Mouse (Mus musculus): ENCODE measurements around the gene Olfml2b.

Gene Olfml2b

DNA sequence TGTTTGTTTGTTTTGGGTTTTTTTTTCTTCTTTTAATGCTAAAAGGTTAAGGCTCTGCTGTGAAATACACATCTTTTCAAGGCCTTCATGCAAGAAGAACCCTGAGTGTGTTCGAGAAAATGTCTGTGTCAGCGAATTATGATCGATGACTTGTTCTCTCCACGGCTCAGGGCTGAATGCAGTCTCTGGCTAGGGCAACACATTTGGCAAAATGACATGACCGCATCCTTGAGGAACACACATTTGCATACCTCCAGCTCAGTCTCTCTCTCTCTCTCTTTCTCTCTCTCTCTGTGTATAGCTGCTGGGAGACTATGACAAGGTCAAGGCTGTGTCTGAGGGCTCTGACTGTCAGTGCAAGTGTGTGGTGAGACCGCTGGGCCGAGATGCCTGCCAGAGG is 3.0 kb downstream of the Olfml2b start:
- no peak for DNase-seq

DNA sequence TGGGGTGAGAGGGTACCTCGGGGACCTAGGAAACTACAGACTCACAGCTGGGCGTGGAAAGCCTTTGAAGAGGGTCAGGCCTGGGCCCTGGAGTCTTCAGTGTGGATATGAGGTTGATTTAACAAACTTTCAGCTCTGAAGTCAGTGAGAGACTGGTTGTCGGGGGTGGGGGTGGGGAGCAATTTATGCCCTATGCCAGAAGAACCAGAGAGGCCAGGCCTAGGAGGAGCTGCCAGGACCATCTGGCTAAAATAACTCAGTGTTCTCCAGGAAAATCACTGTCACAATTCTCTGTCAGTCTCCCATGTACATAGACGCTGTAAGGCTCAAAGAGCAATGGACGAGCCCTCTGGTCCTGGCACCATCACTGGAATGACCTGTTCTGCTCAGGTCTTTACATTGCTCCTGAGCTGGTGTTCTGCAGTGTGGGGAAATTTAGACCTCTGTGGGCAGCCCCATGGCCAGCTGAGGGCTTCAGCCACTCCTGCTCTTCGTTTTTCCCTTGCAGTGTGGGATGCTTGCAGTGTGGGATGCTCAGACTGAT is 3.7 kb downstream of the Olfml2b start:
- no peak for DNase-seq

DNA sequence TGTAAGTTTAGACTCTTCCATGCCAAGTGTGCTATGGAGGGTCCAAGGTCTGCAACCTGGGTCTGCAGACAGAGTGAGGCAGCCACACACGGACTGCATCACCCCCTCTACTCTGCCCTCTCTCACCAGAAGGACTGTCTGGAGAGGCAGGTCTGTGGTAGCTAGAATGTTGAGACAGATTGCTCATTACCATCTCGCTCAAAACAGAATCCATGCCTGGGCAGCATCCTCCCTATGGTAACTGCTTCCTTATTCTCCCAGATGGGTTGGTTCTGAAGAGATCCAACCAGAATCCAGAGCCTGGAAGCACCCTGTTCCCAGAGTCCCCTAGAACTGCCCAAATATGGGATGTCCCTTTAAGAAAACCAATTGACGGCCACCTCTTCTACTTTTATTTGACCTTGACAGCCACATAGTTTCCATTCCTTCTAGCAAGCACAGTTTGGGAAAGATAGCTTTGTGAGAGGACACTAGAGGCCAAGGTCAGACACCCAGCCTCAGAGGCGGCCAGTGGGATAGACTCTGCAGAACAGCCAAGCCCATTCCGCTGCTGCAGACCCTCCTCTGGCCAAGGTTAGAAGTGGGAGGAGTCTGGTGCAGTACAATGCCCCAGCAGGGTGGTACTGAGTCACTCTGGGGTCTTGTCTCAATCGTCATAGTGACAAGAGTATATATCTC is 6.9 kb downstream of the Olfml2b start:
- no peak for DNase-seq

DNA sequence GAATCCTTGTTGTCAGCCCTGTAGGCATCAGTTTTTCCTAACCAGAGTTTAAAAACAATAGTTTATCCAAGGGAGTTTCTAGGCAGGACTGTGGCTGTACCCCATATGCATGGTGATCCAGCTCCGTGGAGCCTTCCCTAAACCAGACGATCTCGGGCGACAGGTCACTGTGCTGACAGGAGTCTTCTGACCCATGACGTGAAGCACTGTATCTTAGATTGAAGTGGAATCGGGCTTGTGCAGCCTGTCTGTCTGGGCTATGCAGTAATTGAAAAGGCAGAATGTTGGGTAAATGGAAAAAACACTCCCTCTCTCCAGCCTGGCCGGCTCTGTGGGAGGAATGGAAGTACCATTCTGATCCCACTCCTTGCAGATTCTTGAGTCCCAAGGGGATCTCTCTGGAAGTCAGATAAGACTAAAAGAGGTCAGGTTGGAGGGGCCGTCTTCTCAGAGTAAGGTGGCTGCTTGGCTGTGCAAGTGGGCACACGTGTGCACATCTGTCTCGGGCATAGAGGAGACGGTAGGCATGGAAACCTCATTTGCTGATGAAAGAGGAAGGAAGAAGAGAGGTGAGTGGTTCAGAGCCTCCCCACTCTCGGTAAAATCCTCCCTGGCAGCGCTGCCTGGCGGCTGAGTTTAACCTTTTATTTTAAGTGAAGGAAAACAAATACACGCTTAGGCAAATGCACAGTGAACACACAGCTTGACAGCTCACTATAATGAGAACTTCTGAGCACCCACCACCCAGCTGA is 7.8 kb downstream of the Olfml2b start:
- DNase-seq = no peak

DNA sequence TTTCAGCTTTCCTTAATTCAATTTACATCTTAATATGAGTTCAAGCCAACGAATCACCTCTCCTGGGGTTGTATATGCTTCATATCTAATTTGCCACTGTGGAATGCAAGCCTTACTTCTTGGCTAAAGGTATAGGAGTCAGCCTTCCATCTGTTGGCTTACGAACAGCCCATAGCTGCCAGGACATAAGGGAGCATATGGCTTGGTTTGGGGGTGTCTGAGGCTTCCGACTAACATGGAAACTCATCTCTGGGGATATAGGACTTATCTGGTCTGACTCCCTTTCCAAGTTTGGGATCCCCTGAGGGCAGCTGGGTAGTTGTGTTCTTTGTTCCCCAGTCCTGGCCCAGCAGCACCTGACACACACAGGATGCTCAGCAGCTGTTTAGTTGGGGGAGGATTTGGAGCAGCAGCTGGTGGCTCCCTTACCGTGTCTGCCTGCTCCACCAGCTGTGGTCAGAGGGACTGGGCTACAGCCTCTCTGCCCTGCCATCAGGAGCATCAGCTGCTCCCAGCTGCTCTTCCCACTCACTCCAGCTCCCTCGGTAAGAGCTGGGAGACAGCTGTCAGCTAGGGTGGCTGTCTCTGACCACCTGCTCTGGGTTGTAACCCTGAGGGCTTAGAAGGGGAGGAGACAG is 11.1 kb downstream of the Olfml2b start:
- no peak for DNase-seq

DNA sequence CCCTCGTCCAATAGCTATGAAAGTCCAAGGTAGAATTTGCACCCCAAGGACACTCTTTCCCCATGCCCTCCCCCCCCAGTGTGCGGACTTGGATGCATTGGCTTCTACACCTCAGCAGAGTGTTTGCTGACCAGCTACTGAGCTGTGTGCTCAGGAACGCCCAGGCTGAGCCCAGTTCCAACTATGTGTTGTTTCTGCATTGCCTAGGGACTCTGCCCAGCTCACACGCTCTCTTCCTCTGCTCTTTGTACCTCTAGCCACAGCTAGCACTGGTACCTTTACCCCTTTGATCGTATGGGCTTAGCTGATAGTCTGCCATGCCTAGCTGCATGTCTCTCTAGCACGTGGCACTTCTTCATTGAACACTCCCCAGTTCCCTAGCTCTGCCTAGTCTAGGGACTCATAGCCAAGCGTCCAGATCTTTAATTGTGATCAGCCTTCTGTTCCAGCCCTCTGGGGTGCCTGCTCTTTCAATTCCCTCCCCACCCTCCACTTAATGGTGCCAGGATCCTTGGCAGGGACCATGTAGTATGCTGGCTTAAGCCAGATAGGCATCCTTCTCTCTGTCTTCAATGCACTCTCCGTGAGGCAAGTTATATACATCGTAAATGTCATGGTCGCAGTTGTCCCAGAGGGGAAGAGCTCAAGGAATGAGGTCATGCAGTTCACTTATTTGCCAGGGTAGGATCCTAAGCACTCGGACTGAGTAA is 12.3 kb downstream of the Olfml2b start:
- DNase-seq = no peak

DNA sequence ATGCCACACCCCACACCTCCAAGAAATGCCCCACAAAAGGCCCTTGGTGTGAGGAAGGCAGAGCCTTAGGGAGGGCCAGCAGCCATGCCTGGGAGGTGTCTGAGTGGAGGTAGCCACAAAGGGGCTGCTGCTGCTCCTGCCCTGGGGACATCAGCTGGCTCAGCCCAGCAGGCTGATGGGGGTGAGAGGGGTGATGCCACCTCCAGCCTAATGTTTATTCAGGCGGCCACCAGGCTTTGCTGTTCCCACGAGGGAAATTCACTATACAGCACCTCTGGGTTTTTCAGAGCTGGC is 12.8 kb downstream of the Olfml2b start:
- DNase-seq = no peak

DNA sequence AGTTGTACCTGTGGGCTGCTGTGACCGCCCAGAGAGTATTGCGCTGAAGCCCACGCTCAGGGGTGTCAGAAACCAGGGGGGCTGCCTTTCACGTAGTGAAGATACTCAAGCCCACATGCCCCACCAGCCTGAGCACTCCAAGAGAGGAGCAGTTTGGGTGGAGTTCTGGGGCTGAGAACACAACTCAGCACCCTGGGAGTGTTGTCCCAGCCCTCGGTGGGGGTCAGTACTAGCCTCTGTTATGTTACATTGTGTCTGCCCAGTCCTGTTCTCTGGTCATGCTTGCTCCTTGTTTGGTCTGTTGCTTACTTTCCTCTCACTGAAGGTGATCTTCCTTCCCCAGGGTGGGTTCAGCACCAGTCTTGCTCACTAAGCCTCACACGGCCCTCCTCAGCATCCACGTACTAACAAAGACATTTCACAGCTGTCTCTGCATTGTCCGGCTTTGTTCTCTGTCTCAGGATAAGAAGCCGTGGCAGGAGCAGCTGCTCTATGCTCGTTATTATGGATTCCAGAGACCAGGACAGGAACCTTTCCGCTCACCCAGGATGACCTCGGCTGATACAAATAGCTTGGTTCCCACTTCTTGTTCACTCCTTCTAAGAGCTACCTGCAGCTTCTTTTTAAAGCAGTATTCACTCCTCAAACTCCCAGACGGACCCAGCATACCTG is 13.4 kb downstream of the Olfml2b start:
- no peak for DNase-seq

DNA sequence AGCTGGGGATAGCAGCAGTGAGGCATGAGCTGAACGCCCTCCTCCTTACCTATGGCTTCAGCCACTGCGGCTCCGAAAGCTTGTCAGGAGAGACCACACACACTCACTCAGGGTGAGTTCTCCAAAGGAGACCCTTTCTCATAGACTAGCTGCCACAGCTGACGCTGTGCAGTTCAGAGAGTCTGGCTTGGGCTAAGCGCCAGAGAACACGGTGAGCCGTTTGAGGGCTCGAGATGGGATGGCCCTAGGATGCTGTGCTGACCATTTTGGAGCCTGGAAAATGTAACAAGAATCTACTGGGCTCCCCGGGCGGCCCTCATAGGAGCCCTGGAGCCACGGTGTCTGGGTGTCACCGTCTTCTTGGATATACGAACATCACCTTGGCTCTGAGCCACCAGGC is 14.9 kb downstream of the Olfml2b start:
- DNase-seq = no peak

DNA sequence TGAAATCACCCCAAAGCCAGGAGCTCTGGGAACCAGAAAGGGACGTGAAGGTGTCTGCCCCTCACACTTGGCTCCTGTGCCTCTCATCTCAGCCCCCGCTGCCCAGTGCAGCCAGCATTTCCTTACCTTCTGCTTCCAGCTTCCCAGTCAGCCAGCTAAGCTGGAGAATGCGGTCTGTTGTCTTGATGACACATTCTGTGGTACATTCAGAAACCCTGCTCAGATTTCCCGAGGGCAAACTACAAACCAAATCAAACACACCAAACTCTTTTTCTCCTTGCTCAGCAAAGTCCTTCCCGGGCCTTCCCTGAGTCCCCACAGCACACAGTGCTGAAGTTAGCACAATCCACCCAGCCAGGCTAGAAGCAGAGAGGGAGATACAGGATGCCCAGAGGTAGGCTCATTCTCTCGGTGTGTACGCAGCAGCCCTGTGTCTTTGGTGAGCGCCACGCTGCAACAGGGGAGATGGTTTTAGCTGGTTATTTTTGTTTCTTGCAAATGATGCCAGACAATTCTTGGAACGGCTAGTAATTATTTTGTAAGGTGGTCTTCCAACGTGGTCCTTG is 20.4 kb downstream of the Olfml2b start:
- DNase-seq = no peak

DNA sequence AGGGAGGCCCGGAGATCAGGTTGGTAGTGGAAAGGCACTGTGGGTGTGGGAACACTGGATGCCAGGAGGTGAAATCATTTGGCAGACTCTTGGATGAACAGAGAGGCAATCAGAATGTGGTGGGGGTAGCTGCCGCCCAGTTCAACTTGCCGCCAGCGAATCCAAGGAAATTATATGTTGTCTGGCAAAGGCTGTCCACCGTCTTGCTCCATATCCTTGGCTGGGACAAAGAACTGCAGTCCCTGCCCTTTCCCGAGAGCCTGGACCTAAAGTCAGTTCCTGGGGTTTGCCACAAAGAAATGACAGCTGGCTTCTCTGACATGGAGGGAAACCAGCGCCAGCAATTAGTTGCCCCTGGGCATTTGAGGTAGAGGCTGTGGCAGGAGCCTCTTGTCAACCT is 20.9 kb downstream of the Olfml2b start:
- no peak for DNase-seq

DNA sequence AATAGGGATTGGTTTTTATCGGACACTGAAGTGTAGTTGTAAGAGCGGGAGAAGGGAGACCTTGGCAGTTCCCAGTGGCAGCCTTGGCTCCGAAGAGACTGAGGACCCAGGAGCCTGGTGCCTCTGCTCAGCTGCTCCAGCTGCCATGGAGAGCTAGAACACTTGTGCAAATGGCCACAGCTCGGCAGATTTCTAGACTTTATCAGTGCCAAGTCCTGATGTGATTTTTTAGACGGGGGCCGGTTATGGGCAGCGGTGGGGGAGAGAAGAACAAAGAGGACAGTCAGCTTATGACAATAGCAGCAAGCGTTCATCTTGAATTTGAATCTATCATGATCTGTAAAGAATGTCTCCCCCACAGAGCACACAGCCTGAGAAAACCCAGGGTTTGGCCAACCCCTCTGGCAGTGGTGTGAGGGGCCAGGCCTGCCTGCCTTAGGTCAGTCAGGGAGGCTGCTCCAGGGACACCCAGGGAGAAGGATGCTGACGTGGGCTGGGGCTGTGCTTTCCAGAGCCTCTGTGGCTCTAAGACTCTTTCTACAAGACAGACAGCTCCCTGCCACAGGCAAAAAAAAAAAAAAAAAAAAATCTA is 29.9 kb downstream of the Olfml2b start:
- DNase-seq = no peak

DNA sequence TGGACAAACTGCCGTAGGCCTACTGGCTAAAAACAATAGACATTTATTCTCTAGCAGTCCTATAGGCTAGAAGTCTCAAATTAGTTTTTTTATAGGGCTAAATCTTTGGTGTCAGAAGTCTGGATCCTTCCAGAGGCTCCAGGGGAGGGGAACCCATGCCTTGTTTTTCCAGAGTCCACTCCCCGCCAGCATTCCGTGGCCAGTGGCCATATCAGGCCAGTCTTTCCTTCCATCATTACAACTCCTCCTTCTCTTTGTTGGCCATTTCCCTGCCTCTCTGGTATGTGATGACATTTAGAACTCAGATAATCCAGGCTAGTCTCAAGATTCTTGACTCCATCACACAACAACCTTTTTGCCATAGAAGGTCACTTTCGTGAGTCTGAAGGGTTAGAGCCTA is 33.3 kb downstream of the Olfml2b start:
- DNase-seq = no peak

DNA sequence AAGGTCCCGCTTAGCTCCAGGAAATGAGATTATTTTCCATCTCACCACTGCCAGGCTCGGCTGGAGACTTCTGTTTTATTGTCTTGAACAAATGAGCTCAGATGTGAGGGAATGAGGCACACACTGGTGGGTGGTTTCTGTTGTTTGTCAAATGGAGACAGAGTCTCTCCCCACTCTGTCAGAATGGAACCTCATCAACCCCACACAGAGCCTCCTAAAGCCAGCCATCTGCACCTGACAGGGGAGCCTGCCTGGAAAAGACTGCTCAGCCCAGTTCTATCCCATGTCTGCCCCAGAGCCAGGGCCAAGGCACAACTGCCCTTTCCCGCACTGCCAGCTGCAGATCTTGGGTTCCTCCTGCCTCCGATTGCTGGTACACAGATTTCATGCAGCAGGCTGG is 34.5 kb downstream of the Olfml2b start:
- DNase-seq = no peak

DNA sequence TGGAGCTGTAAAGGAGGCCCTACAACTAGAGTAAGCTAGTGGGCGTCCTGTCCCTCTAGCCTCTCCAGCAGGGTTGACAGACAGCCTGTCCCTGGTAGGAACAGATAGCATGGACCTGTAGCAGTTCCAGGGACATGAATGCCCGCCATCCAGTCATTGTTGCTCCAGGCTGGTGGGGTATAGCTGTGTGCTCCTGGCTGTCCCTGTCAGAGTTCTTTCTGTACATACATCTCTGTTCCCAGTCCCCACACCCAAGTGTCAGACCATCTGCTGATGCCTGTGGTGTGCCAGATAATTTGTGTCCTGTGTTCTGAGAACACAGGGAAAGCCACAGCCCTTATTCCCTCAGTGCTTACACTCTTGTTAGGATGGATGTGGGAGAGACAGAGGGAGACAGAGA is 35.3 kb downstream of the Olfml2b start:
- DNase-seq = no peak

DNA sequence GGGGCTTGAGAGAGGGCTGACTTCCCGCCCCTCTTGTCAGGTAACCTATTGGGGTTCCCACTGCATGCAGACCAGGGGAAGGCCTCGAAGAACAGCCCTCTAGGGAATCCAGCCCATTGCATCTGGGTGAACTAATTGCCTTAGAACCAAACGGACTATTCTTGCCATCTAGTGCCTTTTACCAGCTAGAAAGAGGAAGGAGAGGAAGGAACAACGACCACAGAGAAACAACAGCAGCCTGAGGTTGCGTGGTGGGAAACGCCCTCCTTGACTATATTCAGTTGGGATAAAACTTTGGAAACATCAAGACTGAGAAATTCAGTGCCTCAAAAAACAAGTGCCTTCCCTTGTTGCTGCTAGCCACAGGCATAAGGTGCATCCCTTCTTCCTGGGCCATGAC is 39.5 kb downstream of the Olfml2b start:
- no peak for DNase-seq

DNA sequence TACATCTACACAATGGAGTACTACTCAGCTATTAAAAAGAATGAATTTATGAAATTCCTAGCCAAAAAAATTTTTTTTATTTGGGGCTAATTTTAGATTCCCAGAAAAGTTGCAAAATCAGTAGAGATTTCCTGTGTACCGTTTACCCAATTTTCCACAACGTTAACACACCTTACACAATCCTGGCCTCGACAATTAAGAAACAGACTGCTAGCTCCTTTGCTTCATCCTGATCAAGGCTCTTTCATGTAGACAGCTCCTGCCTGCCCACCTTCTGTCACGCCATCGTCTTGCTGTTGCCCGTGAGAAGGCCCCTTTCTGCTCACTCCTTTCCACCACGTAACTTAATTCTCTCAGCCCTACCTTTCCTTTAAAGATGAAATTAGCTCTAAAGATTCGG is 45.4 kb downstream of the Olfml2b start:
- DNase-seq = no peak

DNA sequence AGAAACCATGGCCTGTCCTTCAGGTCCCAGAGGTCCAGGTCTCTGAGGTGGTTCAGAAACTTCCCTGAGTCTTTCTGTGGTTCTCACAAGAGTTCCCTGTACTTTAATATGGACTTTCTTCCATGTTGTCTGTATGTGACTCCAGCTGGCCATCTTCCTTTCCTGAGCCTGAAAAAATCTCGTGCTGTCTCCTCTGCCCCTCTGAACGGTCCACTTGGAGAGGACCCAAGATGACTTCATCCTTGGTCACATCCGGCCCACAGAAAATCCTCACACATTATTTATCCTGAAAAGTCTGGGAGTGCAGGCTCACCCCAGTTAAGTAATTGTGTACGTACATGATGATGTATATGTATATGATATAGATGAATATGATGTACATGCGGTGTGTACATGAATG is 47.0 kb downstream of the Olfml2b start:
- DNase-seq = no peak

DNA sequence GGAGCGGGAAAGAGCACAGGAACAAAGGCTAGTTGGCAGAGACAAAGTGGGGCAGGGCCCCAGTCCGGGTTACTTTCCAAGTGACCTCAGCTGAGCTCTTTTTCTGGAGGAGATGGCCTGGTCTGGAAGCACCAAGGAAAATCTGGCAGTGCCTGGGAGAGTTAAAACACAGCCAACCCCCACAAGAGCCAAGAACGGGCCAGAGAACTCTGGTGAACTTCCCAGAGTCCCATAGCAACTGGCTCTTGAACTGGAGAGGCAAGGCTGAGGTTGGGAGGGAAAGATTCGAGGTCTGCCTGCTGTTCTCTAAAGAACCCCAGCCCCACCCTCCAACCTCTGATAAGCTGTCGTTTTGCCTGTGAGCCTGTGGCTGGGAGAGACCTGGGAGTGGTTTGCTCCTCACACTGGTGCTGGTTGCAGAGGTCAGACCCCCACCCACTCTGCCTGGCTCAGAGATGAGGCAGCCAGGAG is 50.5 kb downstream of the Olfml2b start:
- DNase-seq = no peak

DNA sequence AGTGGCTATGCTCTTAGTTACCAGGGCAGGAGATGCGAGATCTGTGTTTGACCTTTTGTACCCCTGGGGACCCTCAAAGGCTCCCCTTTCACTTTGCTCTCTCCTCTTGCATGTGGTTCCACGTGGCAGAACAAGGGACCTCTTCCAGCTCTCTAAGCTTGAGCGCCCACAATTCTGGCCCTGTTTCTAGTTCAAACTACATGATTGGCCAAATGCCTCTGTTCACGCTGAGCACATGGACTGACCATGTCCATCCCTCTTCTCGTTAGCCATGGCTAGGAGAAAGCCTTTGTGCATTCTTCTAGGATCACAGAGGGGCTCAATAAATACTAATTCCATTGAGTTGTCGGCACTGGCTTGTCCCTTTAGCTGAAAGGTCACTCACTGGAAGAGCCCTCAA is 51.0 kb downstream of the Olfml2b start:
- DNase-seq = no peak

DNA sequence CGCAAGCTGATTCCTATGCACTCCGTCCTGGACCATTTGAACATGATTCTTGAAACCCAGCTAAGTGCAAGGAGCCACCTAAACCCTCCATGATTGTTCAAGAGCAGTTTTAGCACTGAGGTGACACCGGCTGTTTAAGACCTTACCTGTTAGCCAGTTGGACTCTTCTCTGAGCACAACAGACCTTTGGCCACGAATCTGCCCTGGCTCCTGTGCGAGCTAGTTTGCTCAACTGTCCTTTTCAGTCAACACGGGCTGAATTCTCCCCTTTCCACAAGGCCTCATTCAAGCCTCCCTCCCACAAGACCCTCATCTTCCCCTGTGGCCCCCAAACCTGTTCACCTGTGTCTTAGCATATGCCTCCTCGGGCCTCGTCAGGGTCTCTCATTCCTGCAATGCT is 52.7 kb downstream of the Olfml2b start:
- no peak for DNase-seq

DNA sequence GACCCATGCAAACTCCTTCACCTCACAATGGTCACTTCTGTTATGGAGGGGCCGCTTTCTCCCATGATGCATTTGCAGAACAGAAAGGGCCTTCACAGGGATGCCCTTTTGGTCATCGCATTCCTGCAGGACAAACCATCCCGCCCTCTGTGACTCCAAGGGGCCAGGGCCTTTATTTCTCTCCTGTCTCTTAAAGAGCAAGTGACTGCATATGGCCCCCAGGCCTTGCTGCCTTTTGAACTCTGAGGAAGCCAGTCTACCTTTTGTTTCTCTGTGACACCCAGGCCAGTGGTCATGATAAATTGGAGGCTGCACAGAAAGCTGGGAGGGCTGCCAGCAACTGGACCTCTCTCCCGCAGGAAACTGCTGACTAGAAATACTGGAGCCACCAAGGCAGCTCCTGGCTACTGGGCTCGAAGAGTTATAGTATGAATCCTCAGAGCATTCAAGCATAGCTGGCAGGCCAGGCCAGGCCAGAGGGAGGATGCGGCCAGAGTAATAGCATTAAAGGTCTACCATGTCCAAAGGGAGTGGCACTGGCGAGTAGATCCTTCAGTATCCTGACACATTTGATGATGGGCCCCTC is 53.5 kb downstream of the Olfml2b start:
- no peak for DNase-seq
